Comparison of ENCODE assay signal across 15 mouse cellular contexts in genomic region chr5:83861674-83862073, GRCm38 (mm10).
"Had no signal": no experiment of that assay in that cellular context is flagged by ENCODE, and none has a peak within 500 bp of the region (broad histone marks: within the 10 kb centered on the region; RNA-seq: fewer than 3 reads in every experiment).

No protein-coding gene starts in this region.

- DNase-seq: retina, postnatal 1 day; right cerebral cortex, adult 18-20 months; right cerebral cortex, postnatal 14 days; right cerebral cortex, postnatal 25 days; right cerebral cortex, postnatal 4 days; spleen, adult 18-20 months; thymus, adult 18-20 months; thymus, adult 2 months; thymus, postnatal 14 days; thymus, postnatal 25 days; thymus, postnatal 36 days; thymus, postnatal 4 days had no signal

- H3K4me2 ChIP-seq: neural tube, embryonic 15.5 days; stomach, embryonic 15.5 days had no signal

- H3K36me3 ChIP-seq: neural tube, embryonic 15.5 days; stomach, embryonic 15.5 days had no signal

- H3K4me1 ChIP-seq: neural tube, embryonic 15.5 days; stomach, embryonic 15.5 days had no signal

- H3K27me3 ChIP-seq: neural tube, embryonic 15.5 days; stomach, embryonic 15.5 days had no signal

- H3K4me3 ChIP-seq: neural tube, embryonic 15.5 days; stomach, embryonic 15.5 days had no signal

- H3K9ac ChIP-seq: neural tube, embryonic 15.5 days; stomach, embryonic 15.5 days had no signal

- H3K9me3 ChIP-seq: neural tube, embryonic 15.5 days; stomach, embryonic 15.5 days had no signal

- H3K27ac ChIP-seq: neural tube, embryonic 15.5 days; stomach, embryonic 15.5 days; stomach, postnatal 0 days had no signal
